Mouse (Mus musculus): ENCODE measurements around the gene Trpm3. TPM values are rescaled to one million over a fixed set of nuclear protein-coding genes. Genes with fewer than 3 reads are reported as not detected.

Trpm3 gene
- polyA plus RNA-seq, 1 experiment from 2014 or later, result 0.91 TPM

DNA sequence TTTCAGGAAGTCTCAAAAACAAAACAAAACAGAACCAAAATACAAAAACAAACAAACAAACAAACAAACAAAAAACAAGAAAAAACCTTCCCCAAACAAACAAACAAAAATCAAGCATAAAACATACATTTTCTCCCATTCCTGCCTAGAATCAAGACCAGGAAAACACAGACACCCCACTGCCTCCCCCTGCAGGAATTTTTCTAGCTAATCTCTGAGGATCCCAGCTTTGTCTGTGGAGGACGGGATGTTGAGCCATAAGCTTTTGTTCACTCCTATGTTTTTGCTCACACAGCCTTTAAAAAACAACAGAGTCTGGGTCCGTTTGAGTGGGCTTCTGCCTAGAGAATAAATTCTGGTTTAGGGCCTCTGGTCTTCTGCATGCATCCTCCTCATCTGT lies 162.1 kb downstream of the Trpm3 start:
- peaks cover 2% of the 10 kb centered on the region for H3K4me1 ChIP-seq (ENCODE audit: control insufficient read depth, insufficient read depth, low read length)
- no peak overlapping the region for H3K9ac ChIP-seq (ENCODE audit: low read length)
- no peaks in the 10 kb centered on the region for H3K36me3 ChIP-seq (ENCODE audit: control insufficient read depth, insufficient read depth)
- H3K9me3 ChIP-seq (replicated peaks; ENCODE audit: control insufficient read depth, low read length), result no peaks in the 10 kb centered on the region
- H3K4me2 ChIP-seq (ENCODE audit: low read depth, low read length), result no peak overlapping the region
- ATAC-seq (replicated peaks; ENCODE audit: extremely low read depth, insufficient read depth, low FRiP score), result no peak
- H3K27me3 ChIP-seq (ENCODE audit: control insufficient read depth, insufficient read depth, low read length), result no peaks in the 10 kb centered on the region
- H3K27ac ChIP-seq (ENCODE audit: low read length), result no peak overlapping the region
- 48% methylated on average over 2 of the region's 2 CpGs for WGBS
- no peak overlapping the region for H3K4me3 ChIP-seq (ENCODE audit: low read length)

DNA sequence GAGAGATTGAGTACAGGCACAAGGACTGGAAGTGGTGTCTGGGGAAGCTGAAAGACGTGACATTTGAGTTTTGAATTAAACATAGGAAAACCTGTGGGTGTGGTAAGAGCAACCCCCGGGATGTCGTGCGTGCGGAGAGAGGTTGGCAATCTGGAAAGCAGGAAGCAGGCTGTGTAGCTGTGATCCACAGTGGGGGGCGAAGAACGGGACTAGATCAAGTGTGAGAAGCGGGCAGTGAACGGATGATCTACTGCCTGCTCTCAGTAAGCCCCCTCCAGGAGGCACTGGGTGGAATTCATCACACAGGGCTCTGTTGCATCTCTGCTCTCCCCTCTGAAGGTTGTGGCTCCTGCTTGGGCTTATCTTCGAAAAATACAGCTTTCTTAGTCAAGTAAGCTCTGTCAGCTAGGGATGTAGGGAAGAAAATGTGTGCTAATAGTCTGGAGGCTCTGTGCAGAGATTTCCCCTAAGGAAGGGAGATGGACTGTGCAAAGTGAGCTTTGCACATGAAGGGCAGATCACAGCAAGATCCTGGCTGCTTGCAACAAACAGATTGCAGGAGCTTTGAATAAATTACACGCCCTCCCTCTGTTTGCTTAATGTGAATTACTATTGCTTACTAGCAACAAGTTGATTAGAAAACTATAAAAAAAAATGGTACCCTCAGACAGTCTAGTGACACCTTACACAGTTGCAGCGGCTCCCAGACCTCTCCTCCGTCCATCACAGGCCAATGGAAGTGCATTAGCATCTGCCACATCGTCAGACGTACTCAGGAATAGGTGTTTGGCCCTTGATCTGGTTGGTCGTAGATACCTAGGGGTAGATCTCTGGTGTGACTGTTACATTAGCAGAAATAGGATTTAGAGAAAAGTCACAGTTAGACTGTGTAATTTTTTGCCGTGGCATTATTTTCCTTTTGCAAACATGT lies 164.4 kb downstream of the Trpm3 start:
- ATAC-seq (replicated peaks; ENCODE audit: extremely low read depth, insufficient read depth, low FRiP score), result no peak
- 35% methylated on average over 17 of the region's 17 CpGs for WGBS
- Histone ChIP-seq H3K36me3 (ENCODE audit: control insufficient read depth, insufficient read depth) (no peaks in the 10 kb centered on the region), H3K4me1 (ENCODE audit: control insufficient read depth, insufficient read depth, low read length) (peaks cover 2% of the 10 kb centered on the region), H3K4me3 (ENCODE audit: low read length) (no peak overlapping the region), H3K4me2 (ENCODE audit: low read depth, low read length) (no peak overlapping the region; the same call in 1 of the 2 replicates), H3K27ac (ENCODE audit: low read length) (no peak overlapping the region), H3K27me3 (ENCODE audit: control insufficient read depth, insufficient read depth, low read length) (no peaks in the 10 kb centered on the region), H3K9ac (ENCODE audit: low read length) (no peak overlapping the region), H3K9me3 (replicated peaks; ENCODE audit: control insufficient read depth, low read length) (no peaks in the 10 kb centered on the region)

- WGBS, result 5% methylated on average over 16 of the region's 18 CpGs
- Histone ChIP-seq H3K4me1 (ENCODE audit: control insufficient read depth, insufficient read depth, low read length) (peaks cover 2% of the 10 kb centered on the region), H3K4me3 (ENCODE audit: low read length) (peak overlapping the region; percentile 47), H3K9me3 (replicated peaks; ENCODE audit: control insufficient read depth, low read length) (no peaks in the 10 kb centered on the region), H3K27ac (ENCODE audit: low read length) (peak overlapping the region; percentile 23; the same call in 1 of the 2 replicates), H3K4me2 (ENCODE audit: low read depth, low read length) (peak overlapping the region; percentile 71), H3K27me3 (ENCODE audit: control insufficient read depth, insufficient read depth, low read length) (no peaks in the 10 kb centered on the region), H3K9ac (ENCODE audit: low read length) (peak overlapping the region; percentile 62), H3K36me3 (ENCODE audit: control insufficient read depth, insufficient read depth) (no peaks in the 10 kb centered on the region)
- 0 out of 2 replicates have a peak, but pooled peaks have one; percentile 41 for ATAC-seq (replicated peaks; ENCODE audit: extremely low read depth, insufficient read depth, low FRiP score)
These were observed 165.3 kb downstream of the Trpm3 start for GRCm38 (mm10) chr19:22303952-22304655.

DNA sequence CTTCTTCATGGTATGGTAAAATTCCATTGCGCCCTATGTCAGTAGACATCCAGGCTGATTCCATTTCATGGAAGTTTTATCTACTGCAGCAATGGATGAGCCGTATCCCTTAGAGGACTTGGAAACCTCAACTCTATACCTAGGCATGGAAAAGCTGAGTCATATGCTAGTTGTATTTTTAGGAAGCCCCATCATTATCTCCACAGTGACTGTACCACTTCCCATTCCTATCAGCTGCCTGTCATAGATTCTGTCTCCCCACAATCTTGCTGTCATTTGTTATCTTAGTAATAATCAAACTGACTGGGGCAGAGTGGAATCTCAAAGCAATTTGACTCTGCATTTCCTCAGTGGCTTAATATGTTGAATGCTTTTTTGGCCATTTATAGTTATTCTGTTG lies 169.2 kb downstream of the Trpm3 start:
- no peak overlapping the region for H3K4me2 ChIP-seq (ENCODE audit: low read depth, low read length)
- 54% methylated on average over 2 of the region's 2 CpGs for WGBS
- H3K36me3 ChIP-seq (ENCODE audit: control insufficient read depth, insufficient read depth), result no peaks in the 10 kb centered on the region
- no peak overlapping the region for H3K9ac ChIP-seq (ENCODE audit: low read length)
- no peak overlapping the region for H3K4me3 ChIP-seq (ENCODE audit: low read length)
- H3K9me3 ChIP-seq (replicated peaks; ENCODE audit: control insufficient read depth, low read length), result no peaks in the 10 kb centered on the region
- H3K4me1 ChIP-seq (ENCODE audit: control insufficient read depth, insufficient read depth, low read length), result peaks cover 2% of the 10 kb centered on the region
- no peak for ATAC-seq (replicated peaks; ENCODE audit: extremely low read depth, insufficient read depth, low FRiP score)
- no peaks in the 10 kb centered on the region for H3K27me3 ChIP-seq (ENCODE audit: control insufficient read depth, insufficient read depth, low read length)
- no peak overlapping the region for H3K27ac ChIP-seq (ENCODE audit: low read length)

- Histone ChIP-seq H3K27ac (ENCODE audit: low read length) (no peak overlapping the region), H3K9ac (ENCODE audit: low read length) (no peak overlapping the region), H3K27me3 (ENCODE audit: control insufficient read depth, insufficient read depth, low read length) (no peaks in the 10 kb centered on the region), H3K36me3 (ENCODE audit: control insufficient read depth, insufficient read depth) (no peaks in the 10 kb centered on the region), H3K4me3 (ENCODE audit: low read length) (no peak overlapping the region), H3K4me2 (ENCODE audit: low read depth, low read length) (no peak overlapping the region), H3K9me3 (replicated peaks; ENCODE audit: control insufficient read depth, low read length) (no peaks in the 10 kb centered on the region), H3K4me1 (ENCODE audit: control insufficient read depth, insufficient read depth, low read length) (no peaks in the 10 kb centered on the region)
- no peak for ATAC-seq (replicated peaks; ENCODE audit: extremely low read depth, insufficient read depth, low FRiP score)
- WGBS, result 81% methylated on average over 4 of the region's 4 CpGs
These were observed 178.5 kb downstream of the Trpm3 start for GRCm38 (mm10) chr19:22317306-22317705.

DNA sequence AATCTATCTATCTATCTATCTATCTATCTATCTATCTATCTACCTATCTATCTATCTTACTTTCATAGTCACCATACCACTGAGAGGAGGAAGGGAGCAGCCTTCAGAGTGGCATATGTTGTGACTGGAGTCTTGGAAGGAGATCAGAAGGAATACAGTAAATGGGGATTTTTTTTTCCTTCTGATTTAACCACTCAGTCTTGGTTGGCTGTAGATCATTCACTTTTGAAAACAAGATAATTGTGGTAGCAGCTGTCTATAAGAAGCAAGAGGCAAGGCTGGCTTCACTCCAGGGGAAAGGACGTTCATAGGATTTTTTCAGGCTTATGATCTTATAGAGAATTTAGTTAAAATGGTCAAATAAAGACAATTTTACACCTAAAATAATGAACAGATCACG lies 188.0 kb downstream of the Trpm3 start:
- H3K4me3 ChIP-seq (ENCODE audit: low read length), result no peak overlapping the region
- H3K27ac ChIP-seq (ENCODE audit: low read length), result no peak overlapping the region
- no peaks in the 10 kb centered on the region for H3K27me3 ChIP-seq (ENCODE audit: control insufficient read depth, insufficient read depth, low read length)
- H3K4me1 ChIP-seq (ENCODE audit: control insufficient read depth, insufficient read depth, low read length), result no peaks in the 10 kb centered on the region
- H3K9me3 ChIP-seq (replicated peaks; ENCODE audit: control insufficient read depth, low read length), result no peaks in the 10 kb centered on the region
- no peaks in the 10 kb centered on the region for H3K36me3 ChIP-seq (ENCODE audit: control insufficient read depth, insufficient read depth)
- no peak overlapping the region for H3K4me2 ChIP-seq (ENCODE audit: low read depth, low read length)
- WGBS, result 63% methylated on average over 2 of the region's 2 CpGs
- no peak for ATAC-seq (replicated peaks; ENCODE audit: extremely low read depth, insufficient read depth, low FRiP score)
- H3K9ac ChIP-seq (ENCODE audit: low read length), result no peak overlapping the region

- Histone ChIP-seq H3K9me3 (replicated peaks; ENCODE audit: control insufficient read depth, low read length) (no peaks in the 10 kb centered on the region), H3K4me2 (ENCODE audit: low read depth, low read length) (no peak overlapping the region), H3K4me3 (ENCODE audit: low read length) (no peak overlapping the region), H3K27me3 (ENCODE audit: control insufficient read depth, insufficient read depth, low read length) (no peaks in the 10 kb centered on the region), H3K36me3 (ENCODE audit: control insufficient read depth, insufficient read depth) (no peaks in the 10 kb centered on the region), H3K9ac (ENCODE audit: low read length) (no peak overlapping the region), H3K4me1 (ENCODE audit: control insufficient read depth, insufficient read depth, low read length) (no peaks in the 10 kb centered on the region), H3K27ac (ENCODE audit: low read length) (no peak overlapping the region)
- WGBS, result 45% methylated on average over 5 of the region's 5 CpGs
- ATAC-seq (replicated peaks; ENCODE audit: extremely low read depth, insufficient read depth, low FRiP score), result no peak
These were observed 188.4 kb downstream of the Trpm3 start for GRCm38 (mm10) chr19:22327226-22327625.

DNA sequence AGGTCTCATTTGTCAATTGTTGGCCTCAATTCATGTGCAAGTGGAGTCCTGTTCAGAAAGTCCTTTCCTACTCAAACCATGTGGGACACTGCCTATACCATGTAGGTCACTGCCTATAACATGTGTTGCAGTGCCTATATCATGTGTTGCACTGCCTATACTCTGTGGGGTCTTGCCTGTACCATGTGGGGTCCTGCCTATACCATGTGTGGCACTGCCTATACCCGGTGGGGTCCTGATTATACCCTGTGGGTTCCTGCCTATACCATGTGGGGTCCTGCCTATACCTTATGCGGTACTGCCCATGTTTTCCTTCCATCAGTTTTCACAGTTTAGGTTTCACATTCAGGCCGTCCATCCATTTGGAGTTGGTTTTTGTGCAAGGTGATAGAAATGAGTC lies 197.4 kb downstream of the Trpm3 start:
- Histone ChIP-seq H3K27me3 (ENCODE audit: control insufficient read depth, insufficient read depth, low read length) (no peaks in the 10 kb centered on the region), H3K9ac (ENCODE audit: low read length) (no peak overlapping the region), H3K4me1 (ENCODE audit: control insufficient read depth, insufficient read depth, low read length) (no peaks in the 10 kb centered on the region), H3K4me3 (ENCODE audit: low read length) (no peak overlapping the region), H3K9me3 (replicated peaks; ENCODE audit: control insufficient read depth, low read length) (0 out of 2 replicates have a peak, but pooled peaks cover 3% of the 10 kb centered on the region), H3K4me2 (ENCODE audit: low read depth, low read length) (no peak overlapping the region), H3K27ac (ENCODE audit: low read length) (no peak overlapping the region), H3K36me3 (ENCODE audit: control insufficient read depth, insufficient read depth) (no peaks in the 10 kb centered on the region)
- 77% methylated on average over 3 of the region's 3 CpGs for WGBS
- no peak for ATAC-seq (replicated peaks; ENCODE audit: extremely low read depth, insufficient read depth, low FRiP score)

DNA sequence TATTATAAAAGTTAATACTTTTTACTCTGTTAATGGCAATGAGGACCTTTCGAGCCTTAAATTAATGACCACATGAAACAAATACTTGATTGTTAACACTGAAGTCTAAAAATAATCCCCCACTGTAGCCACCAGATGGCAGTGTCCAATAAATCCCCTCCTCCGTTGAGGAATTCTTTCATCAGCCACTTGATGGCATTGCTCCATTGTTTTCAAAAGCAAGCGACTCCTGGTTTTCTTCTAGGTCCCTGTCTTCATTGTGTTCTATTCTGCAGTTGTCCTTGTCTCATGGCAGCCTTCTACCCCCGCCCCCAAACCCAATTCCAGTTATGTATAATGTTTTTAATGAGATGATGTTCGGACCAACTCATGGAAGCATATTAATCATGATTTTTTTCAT lies 198.6 kb downstream of the Trpm3 start:
- 0 out of 2 replicates have a peak, but pooled peaks cover 3% of the 10 kb centered on the region for H3K9me3 ChIP-seq (replicated peaks; ENCODE audit: control insufficient read depth, low read length)
- H3K27ac ChIP-seq (ENCODE audit: low read length), result no peak overlapping the region
- no peak overlapping the region for H3K4me3 ChIP-seq (ENCODE audit: low read length)
- WGBS, result 15% methylated on average over 5 of the region's 5 CpGs
- no peak overlapping the region for H3K9ac ChIP-seq (ENCODE audit: low read length)
- H3K4me1 ChIP-seq (ENCODE audit: control insufficient read depth, insufficient read depth, low read length), result no peaks in the 10 kb centered on the region
- H3K36me3 ChIP-seq (ENCODE audit: control insufficient read depth, insufficient read depth), result no peaks in the 10 kb centered on the region
- no peak for ATAC-seq (replicated peaks; ENCODE audit: extremely low read depth, insufficient read depth, low FRiP score)
- H3K4me2 ChIP-seq (ENCODE audit: low read depth, low read length), result no peak overlapping the region
- H3K27me3 ChIP-seq (ENCODE audit: control insufficient read depth, insufficient read depth, low read length), result no peaks in the 10 kb centered on the region
